Mouse (Mus musculus) neural tube, embryonic 14.5 days (tissue): Measurements from ENCODE around the gene Rrp1b. TPM values are rescaled to one million over a fixed set of nuclear protein-coding genes. Genes with fewer than 3 reads are reported as not detected.

Experiments
- ATAC-seq: fragments of 200-750 bp; cut with Nextera tagmentation; 2 replicates; pipeline ENCODE4 v1.8.0; 2017; ENCODE audit warnings: low read depth, mild to moderate bottlenecking, moderate TSS enrichment, moderate library complexity
- H3K27ac ChIP-seq: fragments of 300-500 bp; sonication (generic); 2 replicates; pipeline ENCODE4 v1.5.1; 2014; ENCODE audit warnings: low read depth, mild to moderate bottlenecking, control low read depth, low read length, moderate library complexity, mixed read lengths
- H3K27me3 ChIP-seq: fragments of 300-500 bp; sonication (generic); 2 replicates; pipeline ENCODE4 v1.6.1; 2014; ENCODE audit warnings: low read length; ENCODE audit not compliant: control insufficient read depth, insufficient read depth
- H3K36me3 ChIP-seq: fragments of 300-500 bp; sonication (generic); 2 replicates; pipeline ENCODE4 v1.6.1; 2014; ENCODE audit warnings: low read length, mixed read lengths; ENCODE audit not compliant: control insufficient read depth, insufficient read depth
- H3K4me1 ChIP-seq: fragments of 300-500 bp; sonication (generic); 2 replicates; pipeline ENCODE4 v1.6.1; 2014; ENCODE audit warnings: low read length; ENCODE audit not compliant: control insufficient read depth, insufficient read depth
- H3K4me2 ChIP-seq: fragments of 300-500 bp; sonication (generic); 2 replicates; pipeline ENCODE4 v1.6.1; 2014; ENCODE audit warnings: mild to moderate bottlenecking, low read depth, low read length, control low read depth
- H3K4me3 ChIP-seq: fragments of 300-500 bp; sonication (generic); 2 replicates; pipeline ENCODE4 v1.5.1; 2014; ENCODE audit warnings: low read depth, low read length, control low read depth, mixed read lengths
- H3K9ac ChIP-seq: fragments of 300-500 bp; sonication (generic); replicated peaks from 2 replicates; pipeline ENCODE4 v1.6.1; 2014; ENCODE audit warnings: low read depth, mild to moderate bottlenecking, control low read depth, low read length, mixed read lengths
- H3K9me3 ChIP-seq: fragments of 300-500 bp; sonication (generic); 2 replicates; pipeline ENCODE4 v1.6.1; 2016; ENCODE audit warnings: low read length; ENCODE audit not compliant: control insufficient read depth
- WGBS: fragments of 180-500 bp; shearing (Covaris S2); extraction: QIAGEN DNeasy Blood & Tissue Kit; methylation state at CpG from one replicate; pipeline ENCODE4 v1.1.7; 2014; 5-methylcytosine and 5-hydroxymethylcytosine counted together
- polyA plus RNA-seq: library from polyadenylated mRNA; unstranded; fragments of >200 nt; fragmentation: Nextera tagmentation; extraction: Ambion mirVana; gene quantifications from 2 replicates; pipeline ENCODE4 v1.2.1, GENCODE M21; 2014

The Rrp1b gene
- polyA plus RNA-seq, 1 experiment from 2014 or later = 40.8 TPM

GRCm38 (mm10) chr17:32003251-32003650, 32.6 kb upstream of the Rrp1b start:
- Histone ChIP-seq H3K36me3 (no peaks in the 10 kb centered on the region), H3K9ac (no peak overlapping the region), H3K27me3 (no peaks in the 10 kb centered on the region), H3K4me2 (no peak overlapping the region), H3K9me3 (no peaks in the 10 kb centered on the region), H3K4me3 (no peak overlapping the region), H3K27ac (no peak overlapping the region), H3K4me1 (no peaks in the 10 kb centered on the region)
- ATAC-seq = no peak
- 86% methylated on average over 3 of the region's 3 CpGs for WGBS

- no peak overlapping the region for H3K27ac ChIP-seq
- no peak for ATAC-seq
- no peak overlapping the region for H3K9ac ChIP-seq
- no peaks in the 10 kb centered on the region for H3K4me1 ChIP-seq
- no peaks in the 10 kb centered on the region for H3K36me3 ChIP-seq
- H3K27me3 ChIP-seq = no peaks in the 10 kb centered on the region
- no peak overlapping the region for H3K4me2 ChIP-seq
- WGBS = 76% methylated on average over 5 of the region's 5 CpGs
- H3K4me3 ChIP-seq = no peak overlapping the region
- H3K9me3 ChIP-seq = no peaks in the 10 kb centered on the region
Observed at GRCm38 (mm10) chr17:32006800-32007199, 29.1 kb upstream of the Rrp1b start.

GRCm38 (mm10) chr17:32011694-32012093, 24.2 kb upstream of the Rrp1b start:
- Histone ChIP-seq H3K4me1 (no peaks in the 10 kb centered on the region), H3K36me3 (no peaks in the 10 kb centered on the region), H3K9me3 (no peaks in the 10 kb centered on the region), H3K27ac (no peak overlapping the region), H3K4me2 (no peak overlapping the region), H3K9ac (no peak overlapping the region), H3K27me3 (no peaks in the 10 kb centered on the region), H3K4me3 (no peak overlapping the region)
- no peak for ATAC-seq
- 76% methylated on average over 6 of the region's 6 CpGs for WGBS

- Histone ChIP-seq H3K36me3 (no peaks in the 10 kb centered on the region), H3K27me3 (no peaks in the 10 kb centered on the region), H3K4me3 (no peak overlapping the region), H3K4me1 (no peaks in the 10 kb centered on the region), H3K9me3 (no peaks in the 10 kb centered on the region), H3K9ac (no peak overlapping the region), H3K4me2 (no peak overlapping the region), H3K27ac (no peak overlapping the region)
- WGBS = 64% methylated on average over 3 of the region's 3 CpGs
- no peak for ATAC-seq
Observed at GRCm38 (mm10) chr17:32012254-32012653, 23.6 kb upstream of the Rrp1b start.

- H3K9me3 ChIP-seq = no peaks in the 10 kb centered on the region
- H3K9ac ChIP-seq = no peak overlapping the region
- H3K27ac ChIP-seq = no peak overlapping the region
- H3K4me3 ChIP-seq = no peak overlapping the region
- no peaks in the 10 kb centered on the region for H3K27me3 ChIP-seq
- H3K4me2 ChIP-seq = no peak overlapping the region
- no peaks in the 10 kb centered on the region for H3K36me3 ChIP-seq
- no peak for ATAC-seq
- no peaks in the 10 kb centered on the region for H3K4me1 ChIP-seq
Observed at GRCm38 (mm10) chr17:32013659-32014058, 22.2 kb upstream of the Rrp1b start.

GRCm38 (mm10) chr17:32016481-32016880, 19.4 kb upstream of the Rrp1b start:
- H3K9me3 ChIP-seq = no peaks in the 10 kb centered on the region
- no peak overlapping the region for H3K4me3 ChIP-seq
- ATAC-seq = no peak
- no peak overlapping the region for H3K27ac ChIP-seq
- WGBS = 90% methylated on average over 8 of the region's 8 CpGs
- H3K27me3 ChIP-seq = no peaks in the 10 kb centered on the region
- no peak overlapping the region for H3K4me2 ChIP-seq
- H3K9ac ChIP-seq = no peak overlapping the region
- H3K4me1 ChIP-seq = no peaks in the 10 kb centered on the region
- H3K36me3 ChIP-seq = no peaks in the 10 kb centered on the region

GRCm38 (mm10) chr17:32018127-32018894, 17.6 kb upstream of the Rrp1b start:
- H3K36me3 ChIP-seq = no peaks in the 10 kb centered on the region
- no peaks in the 10 kb centered on the region for H3K9me3 ChIP-seq
- H3K4me2 ChIP-seq = no peak overlapping the region
- WGBS = 85% methylated on average over 5 of the region's 5 CpGs
- ATAC-seq = no peak
- no peaks in the 10 kb centered on the region for H3K4me1 ChIP-seq
- no peak overlapping the region for H3K27ac ChIP-seq
- H3K27me3 ChIP-seq = no peaks in the 10 kb centered on the region
- H3K4me3 ChIP-seq = no peak overlapping the region
- H3K9ac ChIP-seq = no peak overlapping the region

GRCm38 (mm10) chr17:32021981-32022380, 13.9 kb upstream of the Rrp1b start:
- Histone ChIP-seq H3K36me3 (no peaks in the 10 kb centered on the region), H3K4me3 (no peak overlapping the region), H3K27me3 (no peaks in the 10 kb centered on the region), H3K4me2 (no peak overlapping the region), H3K9me3 (no peaks in the 10 kb centered on the region), H3K9ac (no peak overlapping the region), H3K4me1 (no peaks in the 10 kb centered on the region), H3K27ac (no peak overlapping the region)
- no peak for ATAC-seq
- 93% methylated on average over 3 of the region's 3 CpGs for WGBS

- Histone ChIP-seq H3K9ac (no peak overlapping the region), H3K27ac (no peak overlapping the region), H3K36me3 (no peaks in the 10 kb centered on the region), H3K4me2 (no peak overlapping the region), H3K27me3 (no peaks in the 10 kb centered on the region), H3K4me1 (no peaks in the 10 kb centered on the region), H3K4me3 (no peak overlapping the region), H3K9me3 (no peaks in the 10 kb centered on the region)
- no peak for ATAC-seq
- WGBS = 84% methylated on average over 6 of the region's 6 CpGs
Observed at GRCm38 (mm10) chr17:32022551-32022950, 13.3 kb upstream of the Rrp1b start.
